Mouse (Mus musculus): Measurements from ENCODE around the gene Asic2. TPM values are rescaled to one million over a fixed set of nuclear protein-coding genes. Genes with fewer than 3 reads are reported as not detected.

The Asic2 gene
- polyA plus RNA-seq, 1 experiment from 2014 or later: 8.7 TPM

GRCm38 (mm10) chr11:81462199-81462598 lies 506.1 kb downstream of the Asic2 start:
- no peaks in the 10 kb centered on the region for H3K9me3 ChIP-seq (ENCODE audit: control insufficient read depth, low read length)
- H3K36me3 ChIP-seq (ENCODE audit: control insufficient read depth, insufficient read depth): no peaks in the 10 kb centered on the region
- H3K9ac ChIP-seq (replicated peaks; ENCODE audit: low read depth, low read length): no peak overlapping the region
- no peaks in the 10 kb centered on the region for H3K27me3 ChIP-seq (replicated peaks; ENCODE audit: control insufficient read depth, insufficient read depth, low read length)
- no peaks in the 10 kb centered on the region for H3K4me1 ChIP-seq (replicated peaks; ENCODE audit: control insufficient read depth, insufficient read depth, low read length)
- no peak overlapping the region for H3K4me3 ChIP-seq (replicated peaks; ENCODE audit: low read length)
- no peak overlapping the region for H3K27ac ChIP-seq (ENCODE audit: low read length)
- 3% methylated on average over 5 of the region's 5 CpGs for WGBS
- no peak overlapping the region for H3K4me2 ChIP-seq (ENCODE audit: low read length)
- no peak for ATAC-seq

GRCm38 (mm10) chr11:81461748-81462147 lies 506.5 kb downstream of the Asic2 start:
- no peak overlapping the region for H3K4me3 ChIP-seq (replicated peaks; ENCODE audit: low read length)
- no peaks in the 10 kb centered on the region for H3K36me3 ChIP-seq (ENCODE audit: control insufficient read depth, insufficient read depth)
- H3K9ac ChIP-seq (replicated peaks; ENCODE audit: low read depth, low read length): no peak overlapping the region
- H3K4me1 ChIP-seq (replicated peaks; ENCODE audit: control insufficient read depth, insufficient read depth, low read length): 0 out of 2 replicates have a peak, but pooled peaks cover under 1% of the 10 kb centered on the region
- 10% methylated on average over 4 of the region's 4 CpGs for WGBS
- no peak overlapping the region for H3K4me2 ChIP-seq (ENCODE audit: low read length)
- no peaks in the 10 kb centered on the region for H3K9me3 ChIP-seq (ENCODE audit: control insufficient read depth, low read length)
- no peak for ATAC-seq
- H3K27me3 ChIP-seq (replicated peaks; ENCODE audit: control insufficient read depth, insufficient read depth, low read length): no peaks in the 10 kb centered on the region
- H3K27ac ChIP-seq (ENCODE audit: low read length): no peak overlapping the region

GRCm38 (mm10) chr11:81454921-81455320 lies 513.3 kb downstream of the Asic2 start:
- Histone ChIP-seq H3K9me3 (ENCODE audit: control insufficient read depth, low read length) (no peaks in the 10 kb centered on the region), H3K27me3 (replicated peaks; ENCODE audit: control insufficient read depth, insufficient read depth, low read length) (no peaks in the 10 kb centered on the region), H3K9ac (replicated peaks; ENCODE audit: low read depth, low read length) (no peak overlapping the region), H3K4me1 (replicated peaks; ENCODE audit: control insufficient read depth, insufficient read depth, low read length) (peaks cover 14% of the 10 kb centered on the region), H3K4me3 (replicated peaks; ENCODE audit: low read length) (no peak overlapping the region), H3K36me3 (ENCODE audit: control insufficient read depth, insufficient read depth) (no peaks in the 10 kb centered on the region), H3K27ac (ENCODE audit: low read length) (no peak overlapping the region), H3K4me2 (ENCODE audit: low read length) (no peak overlapping the region)
- WGBS: 83% methylated on average over 4 of the region's 4 CpGs
- ATAC-seq: no peak

- no peak overlapping the region for H3K9ac ChIP-seq (replicated peaks; ENCODE audit: low read depth, low read length)
- peaks cover 21% of the 10 kb centered on the region for H3K4me1 ChIP-seq (replicated peaks; ENCODE audit: control insufficient read depth, insufficient read depth, low read length)
- H3K27me3 ChIP-seq (replicated peaks; ENCODE audit: control insufficient read depth, insufficient read depth, low read length): no peaks in the 10 kb centered on the region
- no peak overlapping the region for H3K27ac ChIP-seq (ENCODE audit: low read length)
- no peak overlapping the region for H3K4me3 ChIP-seq (replicated peaks; ENCODE audit: low read length)
- no peaks in the 10 kb centered on the region for H3K36me3 ChIP-seq (ENCODE audit: control insufficient read depth, insufficient read depth)
- H3K9me3 ChIP-seq (ENCODE audit: control insufficient read depth, low read length): no peaks in the 10 kb centered on the region
- no peak overlapping the region for H3K4me2 ChIP-seq (ENCODE audit: low read length)
- 23% methylated on average over 1 of the region's 1 CpGs for WGBS
- ATAC-seq: peak; percentile 26; the same call in 1 of the 2 replicates
These were observed 514.1 kb downstream of the Asic2 start for GRCm38 (mm10) chr11:81454111-81454510.

GRCm38 (mm10) chr11:81449271-81449705 lies 519.0 kb downstream of the Asic2 start:
- Histone ChIP-seq H3K9me3 (ENCODE audit: control insufficient read depth, low read length) (no peaks in the 10 kb centered on the region), H3K27me3 (replicated peaks; ENCODE audit: control insufficient read depth, insufficient read depth, low read length) (no peaks in the 10 kb centered on the region), H3K4me3 (replicated peaks; ENCODE audit: low read length) (no peak overlapping the region), H3K36me3 (ENCODE audit: control insufficient read depth, insufficient read depth) (no peaks in the 10 kb centered on the region), H3K27ac (ENCODE audit: low read length) (no peak overlapping the region), H3K9ac (replicated peaks; ENCODE audit: low read depth, low read length) (no peak overlapping the region), H3K4me1 (replicated peaks; ENCODE audit: control insufficient read depth, insufficient read depth, low read length) (peaks cover 20% of the 10 kb centered on the region), H3K4me2 (ENCODE audit: low read length) (no peak overlapping the region)
- ATAC-seq: peak; percentile 83
- WGBS: 2% methylated on average over 3 of the region's 3 CpGs

GRCm38 (mm10) chr11:81446347-81446746 lies 521.9 kb downstream of the Asic2 start:
- WGBS: 68% methylated on average over 1 of the region's 1 CpGs

GRCm38 (mm10) chr11:81426857-81427256 lies 541.4 kb downstream of the Asic2 start:
- H3K9me3 ChIP-seq (ENCODE audit: control insufficient read depth, low read length): no peaks in the 10 kb centered on the region
- WGBS: 32% methylated on average over 14 of the region's 14 CpGs
- H3K4me1 ChIP-seq (replicated peaks; ENCODE audit: control insufficient read depth, insufficient read depth, low read length): peaks cover 5% of the 10 kb centered on the region; the same call in 1 of the 2 replicates
- no peak overlapping the region for H3K27ac ChIP-seq (ENCODE audit: low read length)
- no peak overlapping the region for H3K4me3 ChIP-seq (replicated peaks; ENCODE audit: low read length)
- no peak overlapping the region for H3K4me2 ChIP-seq (ENCODE audit: low read length)
- peak; percentile 71 for ATAC-seq
- H3K36me3 ChIP-seq (ENCODE audit: control insufficient read depth, insufficient read depth): no peaks in the 10 kb centered on the region
- no peaks in the 10 kb centered on the region for H3K27me3 ChIP-seq (replicated peaks; ENCODE audit: control insufficient read depth, insufficient read depth, low read length)
- H3K9ac ChIP-seq (replicated peaks; ENCODE audit: low read depth, low read length): no peak overlapping the region

More at GRCm38 (mm10) chr11:81446347-81446746, 521.9 kb downstream of the Asic2 start:
- H3K4me2 ChIP-seq (ENCODE audit: low read length): no peak overlapping the region
- peaks cover 11% of the 10 kb centered on the region for H3K4me1 ChIP-seq (replicated peaks; ENCODE audit: control insufficient read depth, insufficient read depth, low read length)
- H3K4me3 ChIP-seq (replicated peaks; ENCODE audit: low read length): no peak overlapping the region
- no peaks in the 10 kb centered on the region for H3K9me3 ChIP-seq (ENCODE audit: control insufficient read depth, low read length)
- H3K9ac ChIP-seq (replicated peaks; ENCODE audit: low read depth, low read length): no peak overlapping the region
- no peak overlapping the region for H3K27ac ChIP-seq (ENCODE audit: low read length)
- no peaks in the 10 kb centered on the region for H3K27me3 ChIP-seq (replicated peaks; ENCODE audit: control insufficient read depth, insufficient read depth, low read length)
- H3K36me3 ChIP-seq (ENCODE audit: control insufficient read depth, insufficient read depth): no peaks in the 10 kb centered on the region
- ATAC-seq: no peak

GRCm38 (mm10) chr11:81419112-81419511 lies 549.1 kb downstream of the Asic2 start:
- no peaks in the 10 kb centered on the region for H3K27me3 ChIP-seq (replicated peaks; ENCODE audit: control insufficient read depth, insufficient read depth, low read length)
- no peak for ATAC-seq
- no peak overlapping the region for H3K27ac ChIP-seq (ENCODE audit: low read length)
- no peak overlapping the region for H3K4me3 ChIP-seq (replicated peaks; ENCODE audit: low read length)
- H3K4me2 ChIP-seq (ENCODE audit: low read length): no peak overlapping the region
- no peaks in the 10 kb centered on the region for H3K36me3 ChIP-seq (ENCODE audit: control insufficient read depth, insufficient read depth)
- H3K4me1 ChIP-seq (replicated peaks; ENCODE audit: control insufficient read depth, insufficient read depth, low read length): 0 out of 2 replicates have a peak, but pooled peaks cover 5% of the 10 kb centered on the region
- no peak overlapping the region for H3K9ac ChIP-seq (replicated peaks; ENCODE audit: low read depth, low read length)
- WGBS: 89% methylated on average over 3 of the region's 3 CpGs
- H3K9me3 ChIP-seq (ENCODE audit: control insufficient read depth, low read length): no peaks in the 10 kb centered on the region

GRCm38 (mm10) chr11:81418027-81418426 lies 550.2 kb downstream of the Asic2 start:
- H3K9ac ChIP-seq (replicated peaks; ENCODE audit: low read depth, low read length): no peak overlapping the region

GRCm38 (mm10) chr11:81416319-81416718 lies 551.9 kb downstream of the Asic2 start:
- no peak overlapping the region for H3K27ac ChIP-seq (ENCODE audit: low read length)
- no peak overlapping the region for H3K4me2 ChIP-seq (ENCODE audit: low read length)
- no peak overlapping the region for H3K4me3 ChIP-seq (replicated peaks; ENCODE audit: low read length)
- no peaks in the 10 kb centered on the region for H3K36me3 ChIP-seq (ENCODE audit: control insufficient read depth, insufficient read depth)
- no peaks in the 10 kb centered on the region for H3K27me3 ChIP-seq (replicated peaks; ENCODE audit: control insufficient read depth, insufficient read depth, low read length)
- H3K9me3 ChIP-seq (ENCODE audit: control insufficient read depth, low read length): no peaks in the 10 kb centered on the region
- 0 out of 2 replicates have a peak, but pooled peaks cover 5% of the 10 kb centered on the region for H3K4me1 ChIP-seq (replicated peaks; ENCODE audit: control insufficient read depth, insufficient read depth, low read length)
- WGBS: 63% methylated on average over 6 of the region's 6 CpGs
- ATAC-seq: no peak
- no peak overlapping the region for H3K9ac ChIP-seq (replicated peaks; ENCODE audit: low read depth, low read length)

More at GRCm38 (mm10) chr11:81418027-81418426, 550.2 kb downstream of the Asic2 start:
- no peaks in the 10 kb centered on the region for H3K36me3 ChIP-seq (ENCODE audit: control insufficient read depth, insufficient read depth)
- no peak overlapping the region for H3K27ac ChIP-seq (ENCODE audit: low read length)
- WGBS: 92% methylated on average over 4 of the region's 4 CpGs
- H3K4me1 ChIP-seq (replicated peaks; ENCODE audit: control insufficient read depth, insufficient read depth, low read length): 0 out of 2 replicates have a peak, but pooled peaks cover 5% of the 10 kb centered on the region
- no peak for ATAC-seq
- H3K4me2 ChIP-seq (ENCODE audit: low read length): no peak overlapping the region
- H3K4me3 ChIP-seq (replicated peaks; ENCODE audit: low read length): no peak overlapping the region
- H3K9me3 ChIP-seq (ENCODE audit: control insufficient read depth, low read length): no peaks in the 10 kb centered on the region
- no peaks in the 10 kb centered on the region for H3K27me3 ChIP-seq (replicated peaks; ENCODE audit: control insufficient read depth, insufficient read depth, low read length)
